Mouse (Mus musculus) MEL (cell line): ENCODE results near the gene Efna4. TPM values are rescaled to one million over a fixed set of nuclear protein-coding genes. Genes with fewer than 3 reads are reported as not detected.

Source experiments
- DNase-seq: peaks from one replicate; pipeline ENCODE4 v3.0.0; 2011; ENCODE audit warnings: low read depth, low spot score
- H3K27ac ChIP-seq: 2 replicates; pipeline ENCODE4 v1.5.1; 2012; ENCODE audit warnings: low read depth, mild to moderate bottlenecking, control low read depth, low read length, moderate library complexity; ENCODE audit not compliant: control insufficient read depth
- H3K27me3 ChIP-seq, 2 experiments: fragments of 150-350 bp in 1 of 2; sonication (generic) in 1 of 2; 2 replicates each; pipeline ENCODE4 v1.6.1; 2012; ENCODE audit warnings: low read length in 2 of 2, mild to moderate bottlenecking in 2 of 2, improper control_type of control experiment in 1 of 2, moderate library complexity in 1 of 2; ENCODE audit not compliant: insufficient read depth in 2 of 2, control insufficient read depth in 1 of 2
- H3K36me3 ChIP-seq, 2 experiments: 2 replicates each; pipeline ENCODE4 v1.6.1; 2012 to 2014; ENCODE audit warnings: low read length in 2 of 2, improper control_type of control experiment in 1 of 2, inconsistent platforms in 1 of 2, mild to moderate bottlenecking in 1 of 2; ENCODE audit not compliant: insufficient read depth in 2 of 2, control insufficient read depth in 1 of 2
- H3K4me1 ChIP-seq, 2 experiments: fragments of 150-350 bp in 1 of 2; sonication (generic) in 1 of 2; 2 replicates each; pipeline ENCODE4 v1.6.1; 2012; ENCODE audit warnings: low read length in 2 of 2, improper control_type of control experiment in 1 of 2, mild to moderate bottlenecking in 1 of 2; ENCODE audit not compliant: insufficient read depth in 2 of 2, control insufficient read depth in 1 of 2
- H3K4me3 ChIP-seq, 2 experiments: fragments of 150-350 bp in 1 of 2; sonication (generic) in 1 of 2; 2 replicates each; pipeline ENCODE4 v1.5.1; 2012; ENCODE audit warnings: low read depth in 2 of 2, low read length in 2 of 2, mild to moderate bottlenecking in 2 of 2, moderate library complexity in 2 of 2, control low read depth in 1 of 2, improper control_type of control experiment in 1 of 2; ENCODE audit not compliant: control insufficient read depth in 1 of 2, insufficient read depth in 1 of 2
- H3K79me2 ChIP-seq: 2 replicates; pipeline ENCODE4 v1.6.1; 2012; ENCODE audit warnings: mild to moderate bottlenecking, low read length, moderate library complexity; ENCODE audit not compliant: control insufficient read depth, poor library complexity, insufficient read depth
- H3K9ac ChIP-seq: 2 replicates; pipeline ENCODE4 v1.6.1; 2012; ENCODE audit warnings: low read depth, mild to moderate bottlenecking, control low read depth, low read length, moderate library complexity; ENCODE audit not compliant: control insufficient read depth, poor library complexity, severe bottlenecking
- H3K9me3 ChIP-seq: fragments of 150-350 bp; sonication (generic); replicated peaks from 2 replicates; pipeline ENCODE4 v1.6.1; 2012; ENCODE audit warnings: mild to moderate bottlenecking, low read length, improper control_type of control experiment, moderate library complexity; ENCODE audit not compliant: insufficient read depth
- CHD1 ChIP-seq: IDR thresholded peaks from 2 replicates; pipeline ENCODE4 v1.6.1; 2012; ENCODE audit warnings: low read depth, mild to moderate bottlenecking, inconsistent platforms, low read length, improper control_type of control experiment
- CTCF ChIP-seq, 3 experiments: IDR thresholded peaks in 2 of 3; conservative IDR thresholded peaks in 1 of 3; 2 replicates each; pipeline ENCODE4 v1.5.1; 2011 to 2012; ENCODE audit warnings: low read length in 3 of 3, low read depth in 2 of 3, mild to moderate bottlenecking in 2 of 3, improper control_type of control experiment in 1 of 3, inconsistent platforms in 1 of 3, mixed read lengths in 1 of 3, moderate library complexity in 1 of 3; ENCODE audit not compliant: control insufficient read depth in 1 of 3, insufficient read depth in 1 of 3, poor library complexity in 1 of 3, severe bottlenecking in 1 of 3
- ETS1 ChIP-seq: IDR thresholded peaks from 2 replicates; pipeline ENCODE4 v1.6.1; 2012; ENCODE audit warnings: low read depth, mild to moderate bottlenecking, inconsistent platforms, low read length, improper control_type of control experiment, moderate library complexity
- GATA1 ChIP-seq: IDR thresholded peaks from 2 replicates; pipeline ENCODE4 v1.6.1; 2011; ENCODE audit warnings: low read depth, low read length, improper control_type of control experiment
- HCFC1 ChIP-seq: IDR thresholded peaks from 2 replicates; pipeline ENCODE4 v1.6.1; 2012; ENCODE audit warnings: low read depth, mild to moderate bottlenecking, inconsistent platforms, low read length, improper control_type of control experiment, moderate library complexity
- MAFK ChIP-seq: IDR thresholded peaks from 2 replicates; pipeline ENCODE4 v1.6.1; 2011; ENCODE audit warnings: low read depth, mild to moderate bottlenecking, low read length, improper control_type of control experiment, borderline replicate concordance
- MEF2A ChIP-seq: IDR thresholded peaks from 2 replicates; pipeline ENCODE4 v1.6.1; 2014; ENCODE audit warnings: low read depth, mild to moderate bottlenecking, inconsistent platforms, low read length, improper control_type of control experiment; ENCODE audit not compliant: poor library complexity, insufficient replicate concordance, severe bottlenecking; ENCODE audit errors: extremely low read depth
- MXI1 ChIP-seq: IDR thresholded peaks from 2 replicates; pipeline ENCODE4 v1.6.1; 2011; ENCODE audit warnings: mild to moderate bottlenecking, low read depth, low read length, improper control_type of control experiment
- MYB ChIP-seq: IDR thresholded peaks from 2 replicates; pipeline ENCODE4 v1.6.1; 2011; ENCODE audit warnings: mild to moderate bottlenecking, low read depth, low read length, improper control_type of control experiment
- NELFE ChIP-seq: IDR thresholded peaks from 2 replicates; pipeline ENCODE4 v1.6.1; 2011; ENCODE audit warnings: low read depth, low read length, improper control_type of control experiment
- NRF1 ChIP-seq: IDR thresholded peaks from 2 replicates; pipeline ENCODE4 v1.6.1; 2014; ENCODE audit warnings: low read depth, mild to moderate bottlenecking, inconsistent platforms, low read length, improper control_type of control experiment, moderate library complexity; ENCODE audit not compliant: poor library complexity, insufficient read depth, severe bottlenecking
- RAD21 ChIP-seq: IDR thresholded peaks from 2 replicates; pipeline ENCODE4 v1.6.1; 2011; ENCODE audit warnings: mild to moderate bottlenecking, low read depth, low read length, improper control_type of control experiment
- RCOR1 ChIP-seq: IDR thresholded peaks from 2 replicates; pipeline ENCODE4 v1.6.1; 2012; ENCODE audit warnings: low read depth, mild to moderate bottlenecking, inconsistent platforms, low read length, improper control_type of control experiment
- SIN3A ChIP-seq: IDR thresholded peaks from 2 replicates; pipeline ENCODE4 v1.6.1; 2012; ENCODE audit warnings: low read length, improper control_type of control experiment, inconsistent platforms
- SMC3 ChIP-seq: IDR thresholded peaks from 2 replicates; pipeline ENCODE4 v1.6.1; 2011; ENCODE audit warnings: low read depth, low read length, improper control_type of control experiment
- TBP ChIP-seq: IDR thresholded peaks from 2 replicates; pipeline ENCODE4 v1.8.0; 2011; ENCODE audit warnings: low read depth, low read length, improper control_type of control experiment
- TCF12 ChIP-seq: IDR thresholded peaks from 2 replicates; pipeline ENCODE4 v1.6.1; 2014; ENCODE audit warnings: low read depth, mild to moderate bottlenecking, inconsistent platforms, low read length, improper control_type of control experiment, moderate library complexity
- UBTF ChIP-seq: IDR thresholded peaks from 2 replicates; pipeline ENCODE4 v1.6.1; 2012; ENCODE audit warnings: low read depth, mild to moderate bottlenecking, inconsistent platforms, low read length, improper control_type of control experiment, moderate library complexity, borderline replicate concordance; ENCODE audit not compliant: insufficient read depth
- USF2 ChIP-seq, 2 experiments: IDR thresholded peaks; 2 replicates each; pipeline ENCODE4 v1.6.1; 2011 to 2012; ENCODE audit warnings: improper control_type of control experiment in 2 of 2, low read length in 2 of 2, borderline replicate concordance in 1 of 2, inconsistent platforms in 1 of 2, low read depth in 1 of 2, mild to moderate bottlenecking in 1 of 2; ENCODE audit not compliant: insufficient read depth in 1 of 2
- ZC3H11A ChIP-seq: IDR thresholded peaks from 2 replicates; pipeline ENCODE4 v1.6.1; 2012; ENCODE audit warnings: low read depth, mild to moderate bottlenecking, inconsistent platforms, low read length, improper control_type of control experiment
- polyA plus RNA-seq, 2 experiments: library from polyadenylated mRNA; stranded (reverse) in 1 of 2; unstranded in 1 of 2; fragments of >175 nt in 1 of 2; fragments of >200 nt in 1 of 2; gene quantifications; 2 replicates each; pipeline versions ENCODE4 v1.2.1 to v1.2.4; 2012; ENCODE audit warnings: low replicate concordance in 2 of 2, low read depth in 1 of 2; ENCODE audit not compliant: insufficient read length in 2 of 2, insufficient read depth in 1 of 2, missing spikeins in 1 of 2
- total RNA-seq: library from RNA; depleted of rRNA; stranded (reverse); fragments of 300-350 nt; gene quantifications from 2 replicates; pipeline ENCODE4 v1.2.3, GENCODE M21; 2012

The Efna4 gene
- total and polyA plus RNA-seq, 3 experiments = 1.9 to 4.5 TPM; not detected in 1

- H3K36me3 ChIP-seq = peaks cover 0 to 7% of the 10 kb centered on the region in 2 experiments; a peak in 2 of 4 replicates
- H3K4me1 ChIP-seq = peaks cover 0 to 12% of the 10 kb centered on the region in 2 experiments; a peak in 1 of 4 replicates
- no peak overlapping the region for H3K9ac ChIP-seq
- peaks cover 3% of the 10 kb centered on the region; the same call in 1 of the 2 replicates for H3K79me2 ChIP-seq
- H3K9me3 ChIP-seq = no peaks in the 10 kb centered on the region
- no peak overlapping the region for H3K27ac ChIP-seq
- no peak for DNase-seq
- TF ChIP-seq SMC3 = no peak
- no peak for TF ChIP-seq MXI1
- no peak for TF ChIP-seq RAD21
- no peak for TF ChIP-seq NRF1
- TF ChIP-seq ZC3H11A = no peak
- TF ChIP-seq RCOR1 = no peak
- TF ChIP-seq USF2 (IDR thresholded peaks at IDR 0.05; ENCODE audit: borderline replicate concordance in 1 of 2, insufficient read depth in 1 of 2, low read depth in 1 of 2, low read length in 2 of 2) = no peak
- TF ChIP-seq TCF12 = no peak
- no peak for TF ChIP-seq CTCF (IDR thresholded peaks at IDR 0.05 in 2 of 3, conservative IDR thresholded peaks at IDR 0.05 in 1 of 3; ENCODE audit: control insufficient read depth in 1 of 3, insufficient read depth in 1 of 3, low read depth in 2 of 3, low read length in 3 of 3, poor library complexity in 1 of 3, severe bottlenecking in 1 of 3)
- no peak for TF ChIP-seq MYB
- TF ChIP-seq MAFK = no peak
- TF ChIP-seq UBTF = no peak
- no peak for TF ChIP-seq GATA1
- TF ChIP-seq CHD1 = no peak
- no peak overlapping the region for H3K4me3 ChIP-seq
- H3K27me3 ChIP-seq = no peaks in the 10 kb centered on the region
Measured at GRCm38 (mm10) chr3:89346815-89347540, 9.2 kb upstream of the Efna4 start.

GRCm38 (mm10) chr3:89343279-89343678, 5.5 kb upstream of the Efna4 start:
- DNase-seq = no peak
- no peaks in the 10 kb centered on the region for H3K36me3 ChIP-seq
- no peak for TF ChIP-seq CHD1
- no peak for TF ChIP-seq ZC3H11A
- no peak for TF ChIP-seq NRF1
- no peak for TF ChIP-seq ETS1
- no peak for TF ChIP-seq SIN3A
- no peak for TF ChIP-seq TBP
- no peak for TF ChIP-seq MYB
- TF ChIP-seq HCFC1 = no peak
- TF ChIP-seq MEF2A = no peak
- no peak for TF ChIP-seq RAD21
- no peak for TF ChIP-seq RCOR1
- TF ChIP-seq NELFE = no peak

More at GRCm38 (mm10) chr3:89343279-89343678, 5.5 kb upstream of the Efna4 start:
- no peaks in the 10 kb centered on the region for H3K9me3 ChIP-seq
- H3K79me2 ChIP-seq = no peaks in the 10 kb centered on the region
- no peaks in the 10 kb centered on the region for H3K4me1 ChIP-seq
- H3K4me3 ChIP-seq = no peak overlapping the region
- H3K9ac ChIP-seq = no peak overlapping the region
- no peaks in the 10 kb centered on the region for H3K27me3 ChIP-seq
- H3K27ac ChIP-seq = no peak overlapping the region
